Mouse (Mus musculus) intestine, embryonic 14.5 days (tissue): ENCODE data around the gene Wdr75. TPM values are rescaled to one million over a fixed set of nuclear protein-coding genes. Genes with fewer than 3 reads are reported as not detected.

ENCODE experiments used
- ATAC-seq: fragments of 200-750 bp; cut with Nextera tagmentation; replicated peaks from 2 replicates; pipeline ENCODE4 v1.8.0; 2017; ENCODE audit warnings: low read depth, moderate number of reproducible peaks, moderate TSS enrichment, moderate library complexity; ENCODE audit not compliant: low FRiP score, low TSS enrichment
- DNase-seq: peaks from one replicate; pipeline ENCODE4 v3.0.0-alpha.2; 2018; ENCODE audit warnings: low spot score
- H3K27ac ChIP-seq: fragments of 300-500 bp; sonication (generic); 2 replicates; pipeline ENCODE4 v1.5.1; 2014; ENCODE audit warnings: low read depth, mild to moderate bottlenecking, control low read depth
- H3K27me3 ChIP-seq: fragments of 300-500 bp; sonication (generic); replicated peaks from 2 replicates; pipeline ENCODE4 v1.6.1; 2014; ENCODE audit warnings: low read length, control low read depth; ENCODE audit not compliant: control insufficient read depth, insufficient read depth
- H3K36me3 ChIP-seq: fragments of 300-500 bp; sonication (generic); 2 replicates; pipeline ENCODE4 v1.6.1; 2014; ENCODE audit warnings: low read length, control low read depth; ENCODE audit not compliant: control insufficient read depth, insufficient read depth
- H3K4me1 ChIP-seq: fragments of 300-500 bp; sonication (generic); replicated peaks from 2 replicates; pipeline ENCODE4 v1.6.1; 2014; ENCODE audit warnings: low read length, control low read depth, mixed read lengths; ENCODE audit not compliant: control insufficient read depth, insufficient read depth
- H3K4me2 ChIP-seq: fragments of 300-500 bp; sonication (generic); 2 replicates; pipeline ENCODE4 v1.6.1; 2014; ENCODE audit warnings: low read length
- H3K4me3 ChIP-seq: fragments of 300-500 bp; sonication (generic); 2 replicates; pipeline ENCODE4 v1.5.1; 2014; ENCODE audit warnings: low read depth, low read length, control low read depth, mixed read lengths
- H3K9ac ChIP-seq: fragments of 300-500 bp; sonication (generic); 2 replicates; pipeline ENCODE4 v1.6.1; 2014; ENCODE audit warnings: mild to moderate bottlenecking, low read length
- H3K9me3 ChIP-seq: fragments of 300-500 bp; sonication (generic); 2 replicates; pipeline ENCODE4 v1.6.1; 2016; ENCODE audit warnings: low read length, control low read depth; ENCODE audit not compliant: control insufficient read depth
- WGBS: fragments of 180-500 bp; shearing (Covaris S2); extraction: QIAGEN DNeasy Blood & Tissue Kit; methylation state at CpG from one replicate; pipeline ENCODE4 v1.1.7; 2014; 5-methylcytosine and 5-hydroxymethylcytosine counted together
- polyA plus RNA-seq: library from polyadenylated mRNA; unstranded; fragments of >200 nt; fragmentation: Nextera tagmentation; extraction: Ambion mirVana; gene quantifications from 2 replicates; pipeline ENCODE4 v1.2.1, GENCODE M21; 2014

Gene Wdr75
- polyA plus RNA-seq, 1 experiment from 2014 or later: 80.2 TPM

- DNase-seq (no peak), ATAC-seq (no peak)
- Histone ChIP-seq H3K9ac (no peak overlapping the region), H3K9me3 (no peaks in the 10 kb centered on the region), H3K27me3 (no peaks in the 10 kb centered on the region), H3K4me1 (peaks cover 20% of the 10 kb centered on the region), H3K4me3 (no peak overlapping the region), H3K27ac (peak overlapping the region; percentile 57), H3K36me3 (no peaks in the 10 kb centered on the region), H3K4me2 (peak overlapping the region; percentile 4; the same call in 1 of the 2 replicates)
- WGBS: 25% methylated on average over 5 of the region's 5 CpGs
Observed at GRCm38 (mm10) chr1:45860349-45860748, 65.4 kb downstream of the Wdr75 start.

GRCm38 (mm10) chr1:45861162-45861561 lies 66.2 kb downstream of the Wdr75 start:
- H3K36me3 ChIP-seq: no peaks in the 10 kb centered on the region
- no peak overlapping the region for H3K4me3 ChIP-seq
- ATAC-seq (no peak), DNase-seq (no peak)
- no peak overlapping the region for H3K9ac ChIP-seq
- H3K4me1 ChIP-seq: peaks cover 27% of the 10 kb centered on the region
- no peaks in the 10 kb centered on the region for H3K9me3 ChIP-seq
- no peak overlapping the region for H3K4me2 ChIP-seq
- H3K27ac ChIP-seq: 0 out of 2 replicates have a peak overlapping the region, but pooled peaks have one; percentile 7
- H3K27me3 ChIP-seq: no peaks in the 10 kb centered on the region

- Histone ChIP-seq H3K36me3 (no peaks in the 10 kb centered on the region), H3K4me1 (peaks cover 50% of the 10 kb centered on the region), H3K9me3 (no peaks in the 10 kb centered on the region), H3K27me3 (no peaks in the 10 kb centered on the region), H3K4me2 (no peak overlapping the region), H3K9ac (no peak overlapping the region), H3K27ac (no peak overlapping the region), H3K4me3 (no peak overlapping the region)
- ATAC-seq (no peak), DNase-seq (no peak)
- 91% methylated on average over 3 of the region's 3 CpGs for WGBS
Observed at GRCm38 (mm10) chr1:45863641-45864040, 68.7 kb downstream of the Wdr75 start.

GRCm38 (mm10) chr1:45864564-45865014 lies 69.6 kb downstream of the Wdr75 start:
- DNase-seq: no peak
- peak overlapping the region; percentile 60 for H3K27ac ChIP-seq

GRCm38 (mm10) chr1:45865316-45865715 lies 70.3 kb downstream of the Wdr75 start:
- H3K36me3 ChIP-seq: no peaks in the 10 kb centered on the region
- WGBS: 9% methylated on average over 1 of the region's 1 CpGs
- no peak overlapping the region for H3K4me3 ChIP-seq
- H3K4me1 ChIP-seq: peaks cover 42% of the 10 kb centered on the region
- no peak overlapping the region for H3K9ac ChIP-seq
- DNase-seq: no peak
- H3K27ac ChIP-seq: peak overlapping the region; percentile 65; the same call in 1 of the 2 replicates
- no peak for ATAC-seq
- H3K9me3 ChIP-seq: no peaks in the 10 kb centered on the region
- no peaks in the 10 kb centered on the region for H3K27me3 ChIP-seq
- H3K4me2 ChIP-seq: no peak overlapping the region

More at GRCm38 (mm10) chr1:45864564-45865014, 69.6 kb downstream of the Wdr75 start:
- H3K36me3 ChIP-seq: no peaks in the 10 kb centered on the region
- H3K9ac ChIP-seq: no peak overlapping the region
- H3K4me2 ChIP-seq: no peak overlapping the region
- no peak overlapping the region for H3K4me3 ChIP-seq
- ATAC-seq: peak; percentile 44; the same call in 1 of the 2 replicates
- 35% methylated on average over 4 of the region's 4 CpGs for WGBS
- no peaks in the 10 kb centered on the region for H3K9me3 ChIP-seq
- peaks cover 50% of the 10 kb centered on the region for H3K4me1 ChIP-seq
- no peaks in the 10 kb centered on the region for H3K27me3 ChIP-seq

GRCm38 (mm10) chr1:45865727-45866126 lies 70.8 kb downstream of the Wdr75 start:
- WGBS: 49% methylated on average over 5 of the region's 5 CpGs
- H3K27me3 ChIP-seq: no peaks in the 10 kb centered on the region
- H3K9ac ChIP-seq: no peak overlapping the region
- no peak for ATAC-seq
- 0 out of 2 replicates have a peak overlapping the region, but pooled peaks have one; percentile 65 for H3K27ac ChIP-seq
- no peaks in the 10 kb centered on the region for H3K36me3 ChIP-seq
- H3K9me3 ChIP-seq: no peaks in the 10 kb centered on the region
- DNase-seq: no peak
- no peak overlapping the region for H3K4me3 ChIP-seq
- H3K4me1 ChIP-seq: peaks cover 41% of the 10 kb centered on the region
- H3K4me2 ChIP-seq: no peak overlapping the region

- Histone ChIP-seq H3K4me1 (peaks cover 41% of the 10 kb centered on the region), H3K36me3 (no peaks in the 10 kb centered on the region), H3K27ac (peak overlapping the region; percentile 76; the same call in 1 of the 2 replicates), H3K4me2 (no peak overlapping the region), H3K4me3 (no peak overlapping the region), H3K9me3 (no peaks in the 10 kb centered on the region), H3K27me3 (no peaks in the 10 kb centered on the region), H3K9ac (no peak overlapping the region)
- 34% methylated on average over 3 of the region's 3 CpGs for WGBS
- ATAC-seq (no peak), DNase-seq (no peak)
Observed at GRCm38 (mm10) chr1:45866288-45867018, 71.5 kb downstream of the Wdr75 start.

- H3K27me3 ChIP-seq: no peaks in the 10 kb centered on the region
- no peak overlapping the region for H3K9ac ChIP-seq
- H3K27ac ChIP-seq: peak overlapping the region; percentile 76
- no peak overlapping the region for H3K4me3 ChIP-seq
- WGBS: 28% methylated on average over 1 of the region's 1 CpGs
- DNase-seq: no peak
- no peaks in the 10 kb centered on the region for H3K36me3 ChIP-seq
- no peak overlapping the region for H3K4me2 ChIP-seq
- peaks cover 41% of the 10 kb centered on the region for H3K4me1 ChIP-seq
- 0 out of 2 replicates have a peak, but pooled peaks have one; percentile 4 for ATAC-seq
- H3K9me3 ChIP-seq: no peaks in the 10 kb centered on the region
Observed at GRCm38 (mm10) chr1:45868050-45868449, 73.1 kb downstream of the Wdr75 start.
